Comparison of ENCODE assay signal across 8 mouse cellular contexts in the genomic region with DNA sequence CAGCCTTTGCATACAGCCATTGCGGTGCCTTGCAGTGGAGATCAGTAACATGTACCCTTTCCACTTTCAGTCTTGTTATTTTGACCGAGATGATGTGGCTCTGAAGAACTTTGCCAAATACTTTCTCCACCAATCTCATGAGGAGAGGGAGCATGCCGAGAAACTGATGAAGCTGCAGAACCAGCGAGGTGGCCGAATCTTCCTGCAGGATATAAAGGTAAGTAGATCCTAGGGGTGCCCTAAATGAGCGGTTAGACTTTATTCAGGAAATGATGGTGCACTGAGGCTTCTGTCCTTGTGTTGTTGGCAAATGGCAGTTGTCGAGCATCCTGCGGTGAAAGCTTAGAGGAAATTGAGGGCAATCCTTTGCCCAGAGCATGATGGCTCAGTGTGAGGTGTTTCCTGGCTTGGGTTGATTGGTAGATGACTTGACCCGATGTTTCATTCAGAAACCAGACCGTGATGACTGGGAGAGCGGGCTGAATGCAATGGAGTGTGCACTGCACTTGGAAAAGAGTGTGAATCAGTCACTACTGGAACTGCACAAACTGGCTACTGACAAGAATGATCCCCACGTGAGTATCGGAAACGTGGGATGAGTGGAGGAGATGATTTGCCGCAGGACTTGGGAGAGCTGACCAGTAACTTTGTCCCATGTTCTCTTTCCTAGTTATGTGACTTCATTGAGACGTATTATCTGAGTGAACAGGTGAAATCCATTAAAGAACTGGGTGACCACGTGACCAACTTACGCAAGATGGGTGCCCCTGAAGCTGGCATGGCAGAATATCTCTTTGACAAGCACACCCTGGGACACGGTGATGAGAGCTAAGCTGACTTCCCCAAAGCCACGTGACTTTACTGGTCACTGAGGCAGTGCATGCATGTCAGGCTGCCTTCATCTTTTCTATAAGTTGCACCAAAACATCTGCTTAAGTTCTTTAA. TPM values are rescaled to one million over a fixed set of nuclear protein-coding genes. Genes with fewer than 3 reads are reported as not detected.
DNase-seq lines count a peak whose midpoint lies in the region; ATAC-seq and TF ChIP-seq lines count a peak whose summit lies in the region.

No protein-coding gene starts in this region.

- peaks cover 25% of the 10 kb centered on the region for H3K79me2 ChIP-seq in MEL (ENCODE audit: control insufficient read depth, insufficient read depth, low read length, poor library complexity)

- peak overlapping the region; percentile 96 for H3K27ac ChIP-seq in MEL (ENCODE audit: control insufficient read depth, low read depth, low read length)
- no peak overlapping the region for H3K27ac ChIP-seq in hindbrain, embryonic 11.5 days (ENCODE audit: low read depth, low read length)
- no peak overlapping the region for H3K27ac ChIP-seq in midbrain, embryonic 13.5 days

- no peak for ATAC-seq in hindbrain, embryonic 11.5 days (ENCODE audit: low FRiP score)
- no peak for ATAC-seq in midbrain, embryonic 13.5 days

- no peak for TF ChIP-seq RAD21 in MEL (IDR thresholded peaks at IDR 0.05; ENCODE audit: low read depth, low read length)

- peak overlapping the region; percentile 70 for H3K4me2 ChIP-seq in hindbrain, embryonic 11.5 days (replicated peaks; ENCODE audit: low read depth, low read length)
- peak overlapping the region; percentile 83 for H3K4me2 ChIP-seq in midbrain, embryonic 13.5 days (replicated peaks)

- peaks cover 21 to 28% of the 10 kb centered on the region in 2 experiments for H3K4me1 ChIP-seq in MEL (ENCODE audit: control insufficient read depth in 1 of 2, insufficient read depth in 2 of 2, low read length in 2 of 2)
- H3K4me1 ChIP-seq in hindbrain, embryonic 11.5 days (replicated peaks; ENCODE audit: control insufficient read depth, insufficient read depth, low read length), result 0 out of 2 replicates have a peak, but pooled peaks cover 2% of the 10 kb centered on the region
- peaks cover 23% of the 10 kb centered on the region for H3K4me1 ChIP-seq in midbrain, embryonic 13.5 days (replicated peaks)

- no peaks in the 10 kb centered on the region for H3K9me3 ChIP-seq in MEL (replicated peaks; ENCODE audit: insufficient read depth, low read length)
- H3K9me3 ChIP-seq in hindbrain, embryonic 11.5 days (ENCODE audit: control insufficient read depth, low read length), result no peaks in the 10 kb centered on the region
- no peaks in the 10 kb centered on the region for H3K9me3 ChIP-seq in midbrain, embryonic 13.5 days

- peak overlapping the region; percentile 90 to 96 for H3K4me3 ChIP-seq in MEL (ENCODE audit: control insufficient read depth in 1 of 2, insufficient read depth in 1 of 2, low read depth in 2 of 2, low read length in 2 of 2)
- H3K4me3 ChIP-seq in hindbrain, embryonic 11.5 days (ENCODE audit: low read depth, low read length), result peak overlapping the region; percentile 87; the same call in 1 of the 2 replicates
- H3K4me3 ChIP-seq in midbrain, embryonic 13.5 days (replicated peaks), result peak overlapping the region; percentile 94

- no peaks in the 10 kb centered on the region for H3K27me3 ChIP-seq in MEL (ENCODE audit: control insufficient read depth in 1 of 2, insufficient read depth in 2 of 2, low read length in 2 of 2)
- no peaks in the 10 kb centered on the region for H3K27me3 ChIP-seq in hindbrain, embryonic 11.5 days (ENCODE audit: control insufficient read depth, insufficient read depth, low read length)
- H3K27me3 ChIP-seq in midbrain, embryonic 13.5 days, result no peaks in the 10 kb centered on the region

- WGBS in hindbrain, embryonic 11.5 days, result 94% methylated on average over 20 of the region's 20 CpGs
- 95% methylated on average over 20 of the region's 20 CpGs for WGBS in midbrain, embryonic 13.5 days

- no peak for TF ChIP-seq EP300 in MEL (IDR thresholded peaks at IDR 0.05; ENCODE audit: low read depth in 1 of 2, low read length in 2 of 2)

- peak overlapping the region; percentile 97 for H3K9ac ChIP-seq in MEL (ENCODE audit: control insufficient read depth, low read depth, low read length, poor library complexity, severe bottlenecking)
- H3K9ac ChIP-seq in hindbrain, embryonic 11.5 days (ENCODE audit: low read depth, low read length), result no peak overlapping the region
- peak overlapping the region; percentile 87 for H3K9ac ChIP-seq in midbrain, embryonic 13.5 days (replicated peaks)

- TF ChIP-seq CTCF in MEL (IDR thresholded peaks at IDR 0.05 in 2 of 3, conservative IDR thresholded peaks at IDR 0.05 in 1 of 3; ENCODE audit: control insufficient read depth in 1 of 3, insufficient read depth in 1 of 3, low read depth in 2 of 3, low read length in 3 of 3, poor library complexity in 1 of 3, severe bottlenecking in 1 of 3), result no peak

- TF ChIP-seq POLR2A in MEL (IDR thresholded peaks at IDR 0.05; ENCODE audit: control insufficient read depth in 1 of 2, insufficient read depth in 1 of 2, low read depth in 1 of 2, low read length in 2 of 2, poor library complexity in 1 of 2), result no peak

- peaks cover 14 to 41% of the 10 kb centered on the region in 2 experiments for H3K36me3 ChIP-seq in MEL (ENCODE audit: control insufficient read depth in 1 of 2, insufficient read depth in 2 of 2, low read length in 2 of 2)
- peaks cover 6% of the 10 kb centered on the region; the same call in 1 of the 2 replicates for H3K36me3 ChIP-seq in hindbrain, embryonic 11.5 days (ENCODE audit: control insufficient read depth, insufficient read depth, low read length)
- peaks cover 22% of the 10 kb centered on the region for H3K36me3 ChIP-seq in midbrain, embryonic 13.5 days

- peak; percentile 25 for DNase-seq in kidney, adult 18-20 months
- no peak for DNase-seq in kidney, adult 11 months
- DNase-seq in MEL (ENCODE audit: low read depth, low spot score), result peak; percentile 29
- no peak for DNase-seq in hindbrain, embryonic 11.5 days (ENCODE audit: low spot score)
- DNase-seq in urinary bladder, postnatal 4 days (ENCODE audit: low spot score in 2 of 2), result no peak
- DNase-seq in frontal cortex, postnatal 25 days (ENCODE audit: low spot score in 2 of 2), result no peak
- no peak for DNase-seq in embryo, embryonic 10.5 days (ENCODE audit: low spot score)

TF ChIP-seq in MEL, 35 proteins besides CTCF, POLR2A, EP300 and RAD21:
- no peak for TF ChIP-seq UBTF (IDR thresholded peaks at IDR 0.05; ENCODE audit: borderline replicate concordance, insufficient read depth, low read depth, low read length)
- TF ChIP-seq USF1 (IDR thresholded peaks at IDR 0.05; ENCODE audit: low read depth, low read length), result peak; percentile 49
TF ChIP-seq in MEL: peak in this region for 1.

RNA-seq across cellular contexts. Expression of gene Fth1, which starts 4.0 kb away (rescaled TPM):
- total RNA-seq in MEL (2012; rRNA removed), result 444 and 518 TPM in 2 replicates
- 1,000 to 10,000 TPM; 2,118 to 2,175 TPM for polyA plus RNA-seq in MEL (2012; ENCODE audit: insufficient read depth in 1 of 2, insufficient read length in 2 of 2, low read depth in 1 of 2, low replicate concordance in 2 of 2, missing spikeins in 1 of 2)
- 1,301 and 1,416 TPM in 2 replicates for polyA plus RNA-seq in hindbrain, embryonic 11.5 days (2014; fragmentation: Nextera tagmentation; extraction: Ambion mirVana)
- polyA plus RNA-seq in midbrain, embryonic 13.5 days (2015; fragmentation: Nextera tagmentation; extraction: Ambion mirVana), result 1,344 and 1,356 TPM in 2 replicates

RNA-seq across cellular contexts. Expression of gene Best1, which starts 17.1 kb away (rescaled TPM):
- not detected in 2 replicates for total RNA-seq in MEL (2012; rRNA removed)
- polyA plus RNA-seq in MEL (2012; ENCODE audit: insufficient read depth in 1 of 2, insufficient read length in 2 of 2, low read depth in 1 of 2, low replicate concordance in 2 of 2, missing spikeins in 1 of 2), result under 1 TPM in 1 of 2 experiments, not detected in 1; 0.08 TPM
- 0.91 and 1.1 TPM in 2 replicates for polyA plus RNA-seq in hindbrain, embryonic 11.5 days (2014; fragmentation: Nextera tagmentation; extraction: Ambion mirVana)
- polyA plus RNA-seq in midbrain, embryonic 13.5 days (2015; fragmentation: Nextera tagmentation; extraction: Ambion mirVana), result 1.8 and 2.0 TPM in 2 replicates

RNA-seq across cellular contexts. Expression of gene Rab3il1, which starts 17.1 kb away (rescaled TPM):
- total RNA-seq in MEL (2012; rRNA removed), result 0.52 and 1.0 TPM in 2 replicates
- polyA plus RNA-seq in MEL (2012; ENCODE audit: insufficient read depth in 1 of 2, insufficient read length in 2 of 2, low read depth in 1 of 2, low replicate concordance in 2 of 2, missing spikeins in 1 of 2), result 1 to 10 TPM in 1 of 2 experiments, not detected in 1; 1.4 TPM
- 35.7 and 35.9 TPM in 2 replicates for polyA plus RNA-seq in hindbrain, embryonic 11.5 days (2014; fragmentation: Nextera tagmentation; extraction: Ambion mirVana)
- 21.0 and 21.4 TPM in 2 replicates for polyA plus RNA-seq in midbrain, embryonic 13.5 days (2015; fragmentation: Nextera tagmentation; extraction: Ambion mirVana)

RNA-seq across cellular contexts. Expression of gene Fads3, which starts 57.0 kb away (rescaled TPM):
- total RNA-seq in MEL (2012; rRNA removed), result 1.4 and 2.3 TPM in 2 replicates
- polyA plus RNA-seq in MEL (2012; ENCODE audit: insufficient read depth in 1 of 2, insufficient read length in 2 of 2, low read depth in 1 of 2, low replicate concordance in 2 of 2, missing spikeins in 1 of 2), result 10 to 100 TPM in 1 of 2 experiments, not detected in 1; 11.2 TPM
- polyA plus RNA-seq in hindbrain, embryonic 11.5 days (2014; fragmentation: Nextera tagmentation; extraction: Ambion mirVana), result 5.7 and 5.8 TPM in 2 replicates
- polyA plus RNA-seq in midbrain, embryonic 13.5 days (2015; fragmentation: Nextera tagmentation; extraction: Ambion mirVana), result 8.7 and 9.1 TPM in 2 replicates

Comparison
In these comparisons a context has a peak if more than half of its experiments do, and no peak if none do; other contexts are left out.
1. DNase-seq: peak in kidney, adult 18-20 months (single experiment) and MEL (single experiment); none in kidney, adult 11 months (single experiment), hindbrain, embryonic 11.5 days (single experiment), urinary bladder, postnatal 4 days (0 of 2), frontal cortex, postnatal 25 days (0 of 2) and embryo, embryonic 10.5 days (single experiment).
2. Peak in every context shown above with its lines, with median percentiles within 50 percentile points of each other: H3K4me3 ChIP-seq.